Mouse (Mus musculus) common myeloid progenitor, adult 5-6 weeks (primary cell): ENCODE data around the gene Oprm1. TPM values are rescaled to one million over a fixed set of nuclear protein-coding genes. Genes with fewer than 3 reads are reported as not detected.
A peak's percentile ranks its signal among the peaks of the same experiment; 100 is the strongest.

Experiments
- ATAC-seq: replicated peaks from 2 replicates; pipeline ENCODE4 v1.8.0; 2016; ENCODE audit warnings: low read depth, mild to moderate bottlenecking, moderate TSS enrichment, inconsistent platforms; ENCODE audit not compliant: poor library complexity, severe bottlenecking
- total RNA-seq: library from RNA; stranded (forward); fragments of 200-1000, 187-1606 nt; gene quantifications from 2 replicates; pipeline ENCODE4 v1.2.3, GENCODE M21; 2017

Gene Oprm1
- total RNA-seq, 1 experiment from 2014 or later, result not detected

DNA sequence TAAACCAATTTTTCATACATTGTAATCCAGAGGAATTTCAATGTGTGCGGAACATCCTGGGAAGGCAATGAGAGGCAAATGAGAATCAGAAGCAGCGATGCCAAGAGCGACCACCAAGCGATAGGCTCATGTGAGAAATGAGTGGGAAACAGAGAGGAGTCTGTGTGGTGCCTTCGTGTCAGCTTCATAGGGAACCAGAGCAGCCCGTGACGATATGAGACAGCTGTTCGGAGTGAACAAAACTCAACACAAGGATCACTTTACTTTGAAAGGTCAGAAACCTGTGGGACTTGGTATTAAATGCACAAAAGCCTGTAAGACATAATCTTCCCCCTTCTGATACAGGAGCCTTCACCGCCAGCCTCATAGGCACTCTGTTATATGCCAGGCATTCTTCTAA is 262.2 kb downstream of the Oprm1 start:
- no peak for ATAC-seq

DNA sequence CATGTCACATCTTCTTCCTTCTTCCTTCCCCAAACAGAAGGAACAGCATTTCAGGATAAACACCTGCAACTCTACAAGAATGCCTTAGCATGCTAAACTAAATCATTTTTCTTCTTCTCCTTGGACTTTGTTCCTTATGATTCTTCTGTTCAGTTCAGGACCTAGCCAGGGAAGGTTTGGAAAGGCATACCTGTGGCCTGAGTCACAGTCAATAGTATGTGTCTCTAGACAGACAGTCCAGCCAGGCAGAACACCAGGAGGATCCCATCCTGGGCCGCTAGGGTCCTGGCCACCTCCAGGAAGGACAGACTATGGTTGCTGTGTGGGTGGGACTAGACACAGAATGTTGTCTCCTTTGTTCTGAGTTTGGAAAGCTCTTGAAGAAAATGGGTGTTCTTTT is 266.7 kb downstream of the Oprm1 start:
- ATAC-seq, result no peak

DNA sequence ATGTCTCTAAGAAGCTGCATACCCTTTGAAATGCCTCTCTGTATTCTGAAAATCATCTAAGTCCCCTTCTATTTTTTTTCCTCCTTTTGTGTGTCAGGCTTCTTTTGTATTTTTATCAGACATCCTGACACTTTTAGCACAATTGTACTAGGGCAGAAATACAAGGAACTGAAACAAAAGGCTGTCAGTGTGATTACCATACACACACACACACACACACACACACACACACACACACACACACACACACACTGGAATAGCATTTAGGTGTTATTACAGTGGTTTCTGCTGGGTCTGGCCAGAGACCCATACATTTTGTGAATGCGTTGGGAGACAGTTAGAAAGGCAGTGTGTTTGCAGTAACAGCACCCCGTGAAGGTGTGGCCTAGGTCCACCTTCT is 275.2 kb downstream of the Oprm1 start:
- ATAC-seq, result no peak

DNA sequence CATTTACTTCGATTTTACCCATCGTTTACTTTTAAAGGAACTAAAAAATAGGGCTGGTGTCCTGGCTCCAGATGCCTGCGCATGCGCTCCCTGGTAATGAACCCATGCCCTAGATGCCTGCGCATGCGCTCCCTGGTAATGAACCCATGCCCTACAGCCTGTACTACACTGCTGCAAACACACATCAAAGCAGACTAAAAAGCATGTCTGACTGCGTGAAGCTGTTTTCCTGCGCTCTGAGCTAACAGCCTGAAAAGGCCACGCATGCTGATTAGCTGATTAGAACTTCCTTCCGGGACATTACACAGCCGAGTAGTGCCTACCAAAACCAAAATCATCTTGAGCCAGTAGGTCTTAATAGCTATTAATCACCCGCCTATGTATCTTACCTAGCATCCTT is 277.2 kb downstream of the Oprm1 start:
- ATAC-seq, result peak; percentile 55

DNA sequence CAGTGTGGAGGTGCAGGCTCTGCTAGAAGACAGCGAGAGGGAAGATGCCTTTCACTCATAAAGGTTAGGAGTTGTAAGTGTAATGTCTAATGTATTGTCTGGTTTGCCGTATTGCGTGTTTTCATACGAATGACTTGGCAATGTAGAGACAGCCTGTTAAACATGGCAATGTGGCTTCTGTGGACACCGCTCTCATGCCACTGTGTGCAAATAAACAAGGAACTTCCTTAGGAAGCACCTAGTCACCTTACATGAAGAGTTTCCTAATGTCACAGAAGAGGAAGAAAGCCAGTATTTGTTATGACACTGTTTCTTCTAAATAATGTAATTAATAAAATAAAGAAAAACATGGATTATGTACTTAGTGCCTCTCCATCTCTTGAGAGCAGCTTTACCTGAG is 278.9 kb downstream of the Oprm1 start:
- 0 out of 2 replicates have a peak, but pooled peaks have one; percentile 17 for ATAC-seq

DNA sequence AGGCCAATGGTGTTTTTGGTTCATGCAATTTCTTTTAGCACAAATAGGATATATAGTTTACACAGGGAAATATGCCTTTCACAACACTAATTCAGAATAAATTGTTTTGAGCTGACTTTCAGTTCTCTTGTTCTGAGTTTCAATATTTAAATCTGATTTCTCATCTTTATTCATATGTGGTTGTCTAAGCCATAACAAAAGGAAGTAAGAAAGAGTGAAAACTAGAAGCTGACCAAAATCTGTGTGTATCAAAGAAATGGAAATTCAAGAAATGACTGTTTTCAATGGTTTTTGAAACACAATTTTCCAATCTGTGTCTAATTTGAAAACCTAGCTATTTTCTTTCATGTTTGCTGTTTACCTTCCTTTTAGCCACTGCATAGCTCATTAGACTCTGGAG is 282.7 kb downstream of the Oprm1 start:
- no peak for ATAC-seq

DNA sequence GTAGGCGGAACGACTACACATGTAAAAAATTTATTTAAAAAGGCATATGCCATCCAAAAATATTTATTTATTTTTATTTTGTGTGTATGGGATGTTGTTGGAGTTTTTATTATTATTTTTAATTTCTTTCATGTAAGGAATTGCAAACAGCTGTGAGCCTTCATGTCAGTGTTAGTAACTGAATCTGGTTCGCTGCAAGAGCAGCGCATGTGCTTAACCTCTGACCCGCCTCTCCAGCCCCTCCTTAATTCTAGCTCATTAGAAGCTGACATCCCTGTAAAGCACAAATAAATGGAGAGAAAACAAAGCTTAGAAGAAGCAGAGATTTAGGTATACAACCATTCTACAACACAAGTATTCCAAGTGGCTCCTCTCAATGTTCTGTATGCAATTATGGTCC is 285.6 kb downstream of the Oprm1 start:
- ATAC-seq, result no peak

DNA sequence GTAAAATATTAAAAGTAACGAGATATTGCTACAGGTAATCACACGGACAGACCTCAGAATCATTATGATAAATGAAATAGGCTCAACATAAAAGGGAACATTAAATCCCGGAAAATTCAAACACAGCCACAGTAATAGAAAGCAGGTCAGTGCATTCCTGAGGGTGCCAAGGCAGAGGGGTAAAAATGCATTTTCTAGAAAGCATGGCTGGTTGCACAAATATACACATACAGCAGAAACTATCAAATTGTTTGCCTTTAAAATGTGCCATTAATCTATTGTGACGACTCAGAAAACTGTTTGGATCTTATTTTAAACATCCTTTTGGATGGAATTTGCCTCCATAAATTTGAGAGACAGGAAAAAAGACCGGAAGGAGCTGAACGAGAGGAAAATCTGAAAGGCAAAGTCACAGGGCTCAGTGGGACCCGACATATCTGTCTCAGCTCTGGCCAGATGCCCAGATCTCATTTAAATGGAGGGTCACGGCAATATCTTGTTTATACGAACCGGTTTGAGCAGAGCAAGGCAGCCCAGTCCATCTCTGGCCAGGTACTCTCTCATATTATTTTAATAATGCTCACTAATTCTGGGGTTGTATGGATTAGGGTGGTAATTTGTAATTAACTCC is 289.1 kb downstream of the Oprm1 start:
- no peak for ATAC-seq

DNA sequence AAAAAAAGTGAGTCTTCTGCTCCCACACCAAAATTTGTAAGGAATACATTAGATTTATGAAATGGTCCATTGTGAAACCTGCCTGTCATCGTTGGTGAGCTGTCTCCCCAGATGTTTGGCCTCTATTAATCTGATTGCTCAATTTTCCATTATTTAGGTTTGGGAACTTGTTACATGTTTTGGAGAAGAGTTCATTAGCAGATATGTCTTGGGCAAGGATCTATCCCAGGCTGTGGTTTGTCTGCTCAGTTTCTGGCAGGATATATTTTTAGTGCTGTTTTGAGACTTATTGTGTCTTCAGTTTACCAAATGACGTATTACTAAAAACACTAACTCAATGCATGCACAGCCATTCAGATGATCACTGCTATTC is 289.6 kb downstream of the Oprm1 start:
- no peak for ATAC-seq

DNA sequence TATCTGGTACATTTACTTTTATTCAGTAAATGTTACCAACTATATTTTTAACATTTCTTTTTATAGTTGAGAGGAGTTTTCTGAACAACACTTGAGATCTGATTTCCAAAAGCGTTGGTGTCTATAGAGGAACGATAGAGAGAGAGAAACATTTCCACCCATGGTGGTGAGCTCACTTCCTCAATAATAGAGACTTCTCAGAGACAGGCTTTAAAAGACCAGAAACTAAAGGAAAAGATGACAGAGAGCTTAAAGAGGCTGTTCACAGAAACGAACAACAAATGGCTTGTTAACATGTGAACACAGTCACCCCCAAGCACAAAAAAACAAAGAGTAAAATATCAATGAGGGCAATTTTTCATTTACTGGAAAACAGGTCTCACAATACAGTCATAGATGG is 291.6 kb downstream of the Oprm1 start:
- ATAC-seq, result peak; percentile 51; the same call in 1 of the 2 replicates

DNA sequence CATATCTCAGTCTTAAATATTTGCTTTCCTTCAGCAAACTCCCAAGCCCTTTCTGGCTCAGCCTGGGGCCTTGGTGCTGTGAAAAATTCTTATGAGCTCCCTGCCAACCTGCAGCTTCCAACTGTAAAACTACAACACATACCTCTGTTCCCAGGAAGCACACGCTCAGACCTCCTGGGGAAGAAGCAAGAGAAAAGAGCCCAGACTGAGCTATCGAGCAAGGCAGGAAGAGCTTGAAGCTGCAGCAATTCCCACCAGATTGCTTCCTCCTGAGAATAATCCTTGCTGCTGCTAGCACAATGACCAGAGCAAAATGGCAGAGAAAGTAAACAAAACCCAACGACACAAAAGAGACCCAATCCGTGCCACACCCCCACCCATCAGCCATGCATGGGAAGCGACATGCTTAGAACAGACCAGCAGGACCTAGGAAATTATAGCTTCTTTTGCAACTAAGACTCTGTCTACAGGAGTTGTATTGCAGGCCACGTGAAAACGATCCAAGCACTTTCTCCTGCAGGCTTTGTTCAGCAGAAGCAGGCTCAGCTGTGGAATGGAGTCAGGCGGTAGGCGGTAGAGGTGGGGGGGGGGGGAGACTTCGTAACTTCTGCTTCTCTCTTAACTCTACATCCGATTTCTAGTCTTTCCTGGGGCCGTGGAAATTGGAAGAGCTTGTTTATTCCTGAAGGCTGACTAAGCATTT is 294.2 kb downstream of the Oprm1 start, which contains the start of gene Ipcef1:
Ipcef1 (minus strand) TSS at position 164 of the 703 bp plus-strand sequence.
- ATAC-seq, result peak; percentile 89

DNA sequence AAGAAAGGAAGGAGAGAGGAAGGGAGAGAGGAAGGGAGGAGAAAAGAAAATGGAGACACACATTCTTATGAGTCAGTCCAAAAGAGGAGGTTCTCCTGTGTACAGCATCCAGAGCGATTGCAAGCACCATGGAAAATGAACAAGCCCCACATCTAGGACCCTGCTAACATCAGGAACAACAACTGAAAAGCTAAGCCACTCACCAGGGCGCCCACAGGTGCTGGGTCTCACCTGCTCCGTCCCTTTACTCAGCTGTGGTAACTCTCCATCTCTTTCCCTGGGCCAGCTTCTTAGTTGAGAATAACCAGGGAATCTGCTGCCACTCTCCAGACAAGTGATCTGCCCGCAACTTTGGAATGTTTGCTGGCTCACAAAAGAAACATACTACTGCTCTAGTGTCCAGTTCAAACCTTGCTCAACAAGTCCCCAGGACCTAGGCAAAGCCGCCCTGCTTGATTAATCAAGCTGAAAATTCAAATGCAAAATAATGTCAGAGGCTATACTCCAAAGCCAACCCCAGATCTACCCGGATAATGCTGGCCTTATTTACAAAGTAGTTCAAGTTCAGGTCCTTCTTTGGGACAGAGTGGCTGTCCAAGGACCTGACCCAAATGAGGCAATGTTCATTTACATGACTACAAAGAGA is 296.4 kb downstream of the Oprm1 start:
- no peak for ATAC-seq

DNA sequence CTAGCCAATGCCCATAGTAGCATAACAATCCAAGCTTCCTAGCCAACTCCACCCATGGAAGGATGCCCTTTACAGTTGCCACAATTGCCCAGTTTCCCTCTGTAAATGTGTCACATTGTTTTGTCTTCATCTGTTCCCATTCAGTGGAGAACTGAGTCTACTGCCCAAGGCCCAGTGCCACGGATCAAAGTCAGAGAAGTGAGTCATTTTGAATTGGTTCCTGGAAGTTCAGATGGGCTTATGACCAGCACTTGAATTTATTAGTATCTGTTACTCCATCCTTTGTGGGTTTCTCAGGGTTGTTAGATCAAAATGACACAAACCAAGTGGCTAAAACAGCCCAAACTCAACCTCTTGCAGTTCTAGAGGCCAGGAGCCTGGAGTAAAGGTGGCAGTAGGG is 299.2 kb downstream of the Oprm1 start:
- no peak for ATAC-seq

DNA sequence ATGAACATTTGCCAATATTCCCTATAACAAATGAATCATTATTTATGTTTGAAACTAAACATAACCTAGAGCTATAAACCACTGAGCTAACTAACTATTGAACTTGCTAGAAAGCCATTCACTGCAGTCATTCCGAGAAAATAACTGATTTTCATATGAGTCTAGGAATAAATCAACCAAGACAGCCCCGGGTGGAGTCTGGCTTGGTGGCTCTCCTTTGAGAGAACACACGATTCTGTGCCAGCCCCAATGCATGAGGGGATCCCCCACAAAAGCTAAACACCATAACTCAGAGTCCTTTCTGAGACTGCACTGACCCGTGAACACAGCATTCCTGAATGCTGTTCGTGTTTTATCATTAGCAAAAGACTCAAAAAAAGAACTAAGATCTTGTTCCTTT is 302.0 kb downstream of the Oprm1 start:
- ATAC-seq, result no peak

DNA sequence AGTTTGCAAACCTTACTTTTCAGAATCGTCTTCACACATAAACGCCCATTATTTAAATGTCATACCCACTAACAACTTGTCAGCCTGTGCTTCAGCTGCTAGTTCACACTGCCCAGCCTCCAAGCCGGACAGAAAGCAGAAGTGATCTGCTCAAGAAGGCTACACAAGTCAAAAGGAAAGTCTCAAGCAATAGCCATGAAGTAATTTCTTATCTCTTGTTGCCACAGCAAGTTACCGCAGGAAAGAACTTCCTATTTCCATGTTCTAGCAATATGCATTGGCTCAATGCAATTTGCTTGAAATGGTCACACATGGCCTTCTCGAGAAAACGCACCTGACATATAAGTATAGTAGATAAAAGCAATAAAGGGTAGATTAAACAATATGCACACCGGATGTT is 304.7 kb downstream of the Oprm1 start:
- peak; percentile 91 for ATAC-seq

DNA sequence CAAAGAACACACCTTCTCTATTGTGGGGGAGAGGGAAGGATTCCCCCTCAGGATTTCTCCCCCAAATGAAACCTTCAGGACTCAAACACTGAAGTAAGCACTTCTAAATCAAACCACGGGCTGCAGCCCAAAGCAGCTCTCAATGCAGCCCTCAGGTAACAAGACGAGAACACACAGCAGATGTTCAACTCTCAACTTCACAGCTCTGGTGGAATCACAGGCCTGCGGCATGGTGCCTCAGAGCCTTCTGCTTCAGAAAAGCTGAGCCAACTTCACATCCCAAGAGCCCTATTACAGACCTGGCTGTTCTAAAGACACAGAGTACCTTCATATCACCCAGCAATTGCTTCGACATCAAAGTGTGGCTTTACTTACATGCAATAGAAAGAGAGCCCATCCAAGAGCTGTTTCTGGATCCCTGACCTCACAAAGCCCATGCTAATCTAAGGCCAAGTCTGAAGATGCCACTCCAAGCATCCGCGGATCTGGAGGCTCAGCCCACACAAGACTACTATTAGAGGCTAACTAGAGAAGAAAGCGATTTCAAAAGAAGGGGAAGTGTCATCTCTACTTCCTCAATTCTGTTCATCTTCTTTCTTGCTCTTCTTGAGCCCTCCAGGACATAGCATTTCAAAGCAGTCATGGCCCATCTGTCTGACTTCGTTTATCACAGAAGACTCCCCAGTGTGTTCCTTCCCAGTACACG is 305.6 kb downstream of the Oprm1 start:
- peak; percentile 64 for ATAC-seq

DNA sequence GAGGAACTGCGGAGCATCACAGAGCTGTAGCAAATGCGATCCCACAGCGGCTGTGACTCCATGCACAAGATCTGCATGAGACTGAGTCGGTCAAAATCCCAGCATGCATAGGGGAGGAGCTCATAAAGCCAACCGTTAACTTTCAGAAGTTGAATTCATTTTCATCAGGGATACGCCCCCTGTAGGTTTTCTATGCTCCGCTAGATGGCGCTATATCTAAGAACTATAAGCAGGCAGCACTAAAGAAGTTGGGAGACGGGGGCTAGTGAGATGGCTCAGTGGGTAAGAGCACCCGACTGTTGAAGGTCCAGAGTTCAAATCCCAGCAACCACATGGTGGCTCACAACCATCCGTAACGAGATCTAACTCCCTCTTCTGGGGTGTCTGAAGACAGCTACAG is 310.3 kb downstream of the Oprm1 start:
- no peak; the same call in 1 of the 2 replicates for ATAC-seq

DNA sequence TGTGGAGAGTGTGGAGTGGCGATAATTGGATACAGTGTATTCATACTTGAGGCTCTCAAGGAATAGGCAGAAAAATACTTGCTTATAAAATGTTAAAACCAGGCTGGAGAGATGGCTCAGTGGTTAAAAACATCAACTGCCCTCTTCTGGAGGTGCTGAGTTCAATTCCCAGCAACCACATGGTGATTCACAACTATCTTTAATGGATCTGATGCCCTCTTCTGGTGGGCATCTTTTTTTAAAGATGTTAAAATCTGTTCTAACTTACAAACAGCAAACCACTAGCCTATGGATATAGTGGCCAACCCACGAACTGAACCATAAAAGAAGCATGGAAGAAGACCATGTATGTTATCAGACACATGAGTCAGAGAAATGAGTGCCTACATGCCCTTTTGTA is 310.8 kb downstream of the Oprm1 start:
- ATAC-seq, result no peak

DNA sequence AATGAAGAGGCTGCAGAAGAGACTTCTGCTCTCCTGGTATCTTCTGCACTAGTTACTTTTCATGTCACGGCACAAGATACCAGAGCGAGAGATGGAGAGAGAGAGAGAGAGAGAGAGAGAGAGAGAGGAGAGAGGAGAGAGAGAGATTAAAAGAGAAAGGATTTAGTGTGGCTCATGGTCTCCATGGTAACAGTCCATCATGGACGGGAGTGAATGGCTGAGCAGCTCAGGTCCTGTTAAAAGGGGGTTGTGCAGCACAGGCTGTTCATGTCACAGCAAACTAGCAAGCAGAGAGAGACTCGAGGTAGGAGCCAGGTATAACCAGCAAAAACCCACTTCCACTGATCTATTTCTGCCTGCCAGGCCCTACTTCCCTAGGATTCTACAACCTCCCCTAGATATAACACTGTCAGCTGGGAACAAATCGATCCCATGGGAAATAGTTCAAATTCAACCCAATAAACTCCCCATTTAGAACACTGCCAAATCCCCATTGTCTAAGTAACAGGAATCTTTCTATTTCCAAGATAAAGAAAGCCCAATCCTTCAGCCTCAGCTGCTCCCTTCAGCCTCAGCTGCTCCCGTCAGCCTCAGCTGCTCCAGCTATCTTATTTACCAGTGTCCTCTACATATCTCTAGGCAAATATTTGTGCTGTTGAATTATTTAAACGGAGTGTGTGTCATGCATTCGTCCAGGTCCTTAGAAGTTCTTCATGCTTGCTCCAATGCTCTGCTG is 312.0 kb downstream of the Oprm1 start:
- no peak for ATAC-seq

DNA sequence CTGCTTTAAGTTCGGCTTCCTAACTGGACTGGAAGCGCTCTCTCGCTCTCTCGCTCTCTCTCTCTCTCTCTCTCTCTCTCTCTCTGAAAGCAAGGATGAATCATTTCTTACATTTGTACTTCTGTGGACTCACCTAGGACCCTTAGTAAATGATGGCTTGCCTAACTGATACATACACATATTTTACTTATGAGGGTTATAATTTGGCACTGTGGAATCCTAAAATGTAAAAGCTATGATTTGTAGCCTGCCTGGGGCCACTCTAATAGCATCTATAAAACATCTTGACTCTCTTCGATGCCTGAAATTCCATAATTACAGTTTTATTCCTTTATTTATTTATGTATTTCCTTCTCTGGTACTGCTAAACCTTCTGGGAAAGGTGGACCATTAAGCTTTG is 312.6 kb downstream of the Oprm1 start:
- ATAC-seq, result no peak
